Mouse (Mus musculus) spleen, adult 2 months (tissue): Measurements from ENCODE around the gene Rab30. TPM values are rescaled to one million over a fixed set of nuclear protein-coding genes. Genes with fewer than 3 reads are reported as not detected.

Source experiments
- DNase-seq, 2 experiments: peaks; one replicate each; pipeline versions ENCODE4 v3.0.0 to v3.0.0-alpha.2; 2012 to 2021; ENCODE audit warnings: low spot score in 2 of 2, low read depth in 1 of 2
- H3K27ac ChIP-seq: fragments of 200-500 bp; 2 replicates; pipeline ENCODE4 v1.5.1; 2012; ENCODE audit warnings: low read length, inconsistent platforms; ENCODE audit not compliant: insufficient read depth
- H3K27me3 ChIP-seq: fragments of 200-500 bp; 2 replicates; pipeline ENCODE4 v1.6.1; 2012; ENCODE audit warnings: mild to moderate bottlenecking, moderate library complexity, low read length, inconsistent platforms; ENCODE audit not compliant: control insufficient read depth, insufficient read depth
- H3K36me3 ChIP-seq: fragments of 200-500 bp; 2 replicates; pipeline ENCODE4 v1.6.1; 2012; ENCODE audit warnings: mild to moderate bottlenecking, low read length, inconsistent platforms; ENCODE audit not compliant: control insufficient read depth, insufficient read depth
- H3K4me1 ChIP-seq: fragments of 200-500 bp; 2 replicates; pipeline ENCODE4 v1.6.1; 2011; ENCODE audit warnings: inconsistent platforms; ENCODE audit not compliant: control insufficient read depth, insufficient read depth, insufficient read length
- H3K4me3 ChIP-seq: fragments of 200-500 bp; 2 replicates; pipeline ENCODE4 v1.5.1; 2011; ENCODE audit warnings: mild to moderate bottlenecking, inconsistent platforms; ENCODE audit not compliant: insufficient read depth, insufficient read length; ENCODE audit errors: extremely low read depth
- CTCF ChIP-seq: fragments of 200-500 bp; IDR thresholded peaks from 2 replicates; pipeline ENCODE4 v1.5.1; 2011; ENCODE audit warnings: mild to moderate bottlenecking, inconsistent platforms; ENCODE audit not compliant: insufficient read depth, insufficient read length, insufficient replicate concordance; ENCODE audit errors: extremely low read depth
- POLR2A ChIP-seq: fragments of 200-500 bp; IDR thresholded peaks from 2 replicates; pipeline ENCODE4 v1.6.1; 2011; ENCODE audit warnings: low read depth, low read length, inconsistent platforms
- WGBS: fragments of 180-500 bp; shearing (Covaris S2); methylation state at CpG from one replicate; pipeline ENCODE4 v1.1.7; 2018; 5-methylcytosine and 5-hydroxymethylcytosine counted together
- polyA plus RNA-seq: library from polyadenylated mRNA; depleted of rRNA; stranded (reverse); fragments of >200 nt; gene quantifications from 2 replicates; pipeline ENCODE4 v1.2.3, GENCODE M21; 2012; rRNA removed

Rab30 gene
- polyA plus RNA-seq, 1 experiment, result 4.2 TPM

DNA sequence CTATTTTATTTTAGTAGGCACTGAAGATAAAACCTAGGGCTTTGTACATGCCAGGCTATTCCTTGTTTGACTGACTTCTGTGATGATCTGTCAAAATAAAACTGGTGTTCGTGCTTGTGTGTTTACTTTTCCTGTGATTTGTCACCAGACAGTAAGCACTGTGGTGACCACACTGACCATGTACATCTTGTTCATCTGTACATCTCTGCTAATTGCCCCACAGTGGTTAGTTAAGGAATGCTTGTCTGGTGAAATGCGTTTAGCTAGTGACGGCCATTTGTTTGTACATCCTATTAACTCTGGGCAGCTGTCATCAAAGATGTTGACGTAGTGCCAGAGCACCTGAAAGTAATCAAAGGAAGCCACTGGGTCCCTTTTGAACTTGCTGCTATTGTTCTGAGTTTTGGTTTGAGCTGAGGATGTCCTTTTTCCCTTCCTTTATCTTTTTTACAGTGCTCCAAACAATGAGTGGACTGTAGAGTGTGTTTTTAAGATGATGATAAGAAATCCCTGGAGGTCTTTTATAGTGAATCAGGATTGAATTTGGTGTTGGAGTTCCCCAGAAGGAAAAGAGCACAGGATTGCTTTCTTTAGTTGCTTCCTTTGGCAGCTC, 149.3 kb downstream of the Rab30 start:
- H3K4me1 ChIP-seq, result no peaks in the 10 kb centered on the region
- H3K27ac ChIP-seq, result no peak overlapping the region
- DNase-seq, result no peak
- no peak overlapping the region for H3K4me3 ChIP-seq
- no peak for TF ChIP-seq POLR2A
- no peak for TF ChIP-seq CTCF
- WGBS, result 85% methylated on average over 4 of the region's 4 CpGs
- H3K27me3 ChIP-seq, result no peaks in the 10 kb centered on the region
- peaks cover 7% of the 10 kb centered on the region for H3K36me3 ChIP-seq

DNA sequence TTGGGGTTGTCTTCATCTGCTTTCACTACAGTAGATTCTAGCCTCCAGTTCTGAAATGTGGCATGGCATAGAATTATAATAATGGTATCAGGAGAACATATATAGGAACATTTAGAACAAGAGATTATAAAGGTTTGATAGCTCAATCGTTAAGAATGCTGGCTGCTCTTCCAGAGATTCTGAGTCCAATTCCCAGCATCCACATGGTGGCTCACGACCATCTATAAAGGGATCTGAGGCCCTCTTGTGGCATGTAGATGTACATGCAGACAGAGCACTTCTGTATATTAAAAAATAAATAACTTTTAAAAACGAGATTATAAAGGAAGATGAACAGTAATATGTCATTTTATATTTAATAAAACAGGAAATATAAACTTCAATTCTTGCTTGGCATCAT, 152.1 kb downstream of the Rab30 start:
- TF ChIP-seq POLR2A (no peak), CTCF (no peak; the same call in 1 of the 2 replicates)
- DNase-seq, result no peak
- Histone ChIP-seq H3K27ac (no peak overlapping the region), H3K27me3 (no peaks in the 10 kb centered on the region), H3K36me3 (peaks cover 2% of the 10 kb centered on the region; the same call in 1 of the 2 replicates), H3K4me3 (no peak overlapping the region), H3K4me1 (no peaks in the 10 kb centered on the region)
- 40% methylated on average over 3 of the region's 3 CpGs for WGBS

Other genes starting within 250 kb of the Rab30 start
- 1.4 TPM in 2 replicates for gene Ccdc90b, start 180.5 kb upstream of the Rab30 start, polyA plus RNA-seq
- gene Ankrd42, start 104.5 kb upstream of the Rab30 start, polyA plus RNA-seq, result 0.08 and 0.22 TPM in 2 replicates
- gene Pcf11, start 71.7 kb upstream of the Rab30 start, polyA plus RNA-seq, result 13.8 and 18.0 TPM in 2 replicates
- 0.09 and 0.28 TPM in 2 replicates for gene Ddias, start 132.6 kb downstream of the Rab30 start, polyA plus RNA-seq
- 26.8 and 30.3 TPM in 2 replicates for gene Prcp, start 132.9 kb downstream of the Rab30 start, polyA plus RNA-seq